Mouse (Mus musculus): Measurements from ENCODE around the gene Herpud1.

- TF ChIP-seq KAT2A (IDR thresholded peaks at IDR 0.05; ENCODE audit: insufficient replicate concordance, low read length) (no peak), USF1 (IDR thresholded peaks at IDR 0.05; ENCODE audit: low read depth, low read length) (no peak), ZKSCAN1 (IDR thresholded peaks at IDR 0.05; ENCODE audit: borderline replicate concordance, low read depth, low read length) (no peak), MEF2A (IDR thresholded peaks at IDR 0.05; ENCODE audit: borderline replicate concordance, low read depth, low read length) (no peak), CTCF (conservative IDR thresholded peaks at IDR 0.05 in 1 of 2, IDR thresholded peaks at IDR 0.05 in 1 of 2; ENCODE audit: low read depth in 2 of 2, low read length in 2 of 2) (no peak), MAFK (IDR thresholded peaks at IDR 0.05; ENCODE audit: insufficient replicate concordance, low read length) (no peak)
These were observed 40.6 kb upstream of the Herpud1 start for GRCm38 (mm10) chr8:94345657-94346056.
